Comparison of ENCODE assay signal across 10 mouse cellular contexts in the genomic region with DNA sequence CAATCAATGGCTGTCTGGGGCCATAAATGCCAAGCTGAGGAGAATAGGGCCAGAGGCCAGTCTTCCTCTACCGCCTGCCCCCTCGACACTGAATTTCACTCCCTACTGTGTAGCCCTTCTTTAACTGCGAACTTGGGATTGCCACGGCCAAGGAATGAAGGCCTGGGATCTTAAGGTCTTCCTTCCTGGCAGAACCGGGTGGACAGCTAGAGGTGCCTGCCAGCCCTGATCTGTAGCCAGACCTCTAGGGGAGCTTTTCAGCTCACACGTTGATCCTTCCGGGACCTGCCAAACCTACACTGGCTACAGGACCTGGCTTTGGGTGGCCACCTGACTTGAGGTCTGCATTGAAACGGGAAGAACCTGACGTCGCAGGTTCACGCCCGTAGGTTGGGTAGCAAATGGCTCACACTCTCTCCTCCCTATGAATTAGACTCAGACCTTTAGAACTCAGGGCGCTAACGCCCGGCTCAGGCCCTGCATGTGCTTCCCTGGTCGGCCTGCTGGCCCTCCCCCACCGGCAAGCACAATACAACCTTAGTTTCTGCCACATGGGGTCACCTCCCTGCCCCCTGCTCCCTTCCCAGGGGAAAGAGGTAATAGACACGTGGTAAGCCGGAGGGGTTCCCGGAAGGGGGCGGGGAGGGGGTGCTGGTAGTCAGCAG. TPM values are rescaled to one million over a fixed set of nuclear protein-coding genes. Genes with fewer than 3 reads are reported as not detected.
DNase-seq lines count a peak whose midpoint lies in the region; ATAC-seq and TF ChIP-seq lines count a peak whose summit lies in the region.
"Had no signal": no experiment of that assay in that cellular context is flagged by ENCODE, and none has a peak within 500 bp of the region (broad histone marks: within the 10 kb centered on the region; RNA-seq: fewer than 3 reads in every experiment).

No protein-coding gene starts in this region.

- H3K9me3 ChIP-seq in hindbrain, embryonic 11.5 days (ENCODE audit: control insufficient read depth, low read length): no peaks in the 10 kb centered on the region
- H3K9me3 ChIP-seq in midbrain, embryonic 11.5 days (ENCODE audit: control insufficient read depth, low read length): no peaks in the 10 kb centered on the region

- no peak for TF ChIP-seq CTCF in gastrocnemius, adult 2 months (IDR thresholded peaks at IDR 0.05)

- peak; percentile 28 for DNase-seq in gastrocnemius, adult 2 months
- no peak for DNase-seq in gastrocnemius, postnatal 10 days
- DNase-seq in MN1 (ENCODE audit: low spot score): peak; percentile 72
- peak; percentile 59 for DNase-seq in hindbrain, embryonic 11.5 days (ENCODE audit: low spot score)
- DNase-seq in midbrain, embryonic 11.5 days (ENCODE audit: low spot score, missing footprints): peak; percentile 96
- no peak for DNase-seq in right cerebral cortex, adult 18-20 months
- DNase-seq in layer of hippocampus, postnatal 14 days (ENCODE audit: low spot score in 2 of 2): no peak
- no peak for DNase-seq in urinary bladder, postnatal 14 days (ENCODE audit: low spot score)
- DNase-seq: adrenal gland, postnatal 14 days had no signal

- peak overlapping the region; percentile 72 for H3K4me2 ChIP-seq in hindbrain, embryonic 11.5 days (replicated peaks; ENCODE audit: low read depth, low read length)
- peak overlapping the region; percentile 80 for H3K4me2 ChIP-seq in midbrain, embryonic 11.5 days

- no peaks in the 10 kb centered on the region for H3K27me3 ChIP-seq in hindbrain, embryonic 11.5 days (ENCODE audit: control insufficient read depth, insufficient read depth, low read length)
- no peaks in the 10 kb centered on the region for H3K27me3 ChIP-seq in midbrain, embryonic 11.5 days (ENCODE audit: control insufficient read depth, insufficient read depth, low read length)

- H3K36me3 ChIP-seq in hindbrain, embryonic 11.5 days (ENCODE audit: control insufficient read depth, insufficient read depth, low read length): no peaks in the 10 kb centered on the region
- no peaks in the 10 kb centered on the region for H3K36me3 ChIP-seq in midbrain, embryonic 11.5 days (ENCODE audit: control insufficient read depth, insufficient read depth, low read length)

- H3K4me3 ChIP-seq in gastrocnemius, adult 2 months: peak overlapping the region; percentile 11
- H3K4me3 ChIP-seq in hindbrain, embryonic 11.5 days (ENCODE audit: low read depth, low read length): peak overlapping the region; percentile 45
- H3K4me3 ChIP-seq in midbrain, embryonic 11.5 days (ENCODE audit: low read depth, low read length): peak overlapping the region; percentile 61

- intact Hi-C loops in gastrocnemius, adult 2 months (cut with DNase I): no loop called here

- 1% methylated on average over 21 of the region's 21 CpGs for WGBS in hindbrain, embryonic 11.5 days
- under 1% methylated on average over 21 of the region's 21 CpGs for WGBS in midbrain, embryonic 11.5 days

- H3K27ac ChIP-seq in gastrocnemius, adult 2 months: no peak overlapping the region
- H3K27ac ChIP-seq in hindbrain, embryonic 11.5 days (ENCODE audit: low read depth, low read length): peak overlapping the region; percentile 87
- H3K27ac ChIP-seq in midbrain, embryonic 11.5 days (ENCODE audit: low read depth, low read length): peak overlapping the region; percentile 83
- H3K27ac ChIP-seq: macrophage had no signal

- H3K9ac ChIP-seq in hindbrain, embryonic 11.5 days (ENCODE audit: low read depth, low read length): peak overlapping the region; percentile 61
- peak overlapping the region; percentile 71 for H3K9ac ChIP-seq in midbrain, embryonic 11.5 days (ENCODE audit: low read length)

- peaks cover 21% of the 10 kb centered on the region; the same call in 1 of the 2 replicates for H3K4me1 ChIP-seq in hindbrain, embryonic 11.5 days (replicated peaks; ENCODE audit: control insufficient read depth, insufficient read depth, low read length)
- H3K4me1 ChIP-seq in midbrain, embryonic 11.5 days (ENCODE audit: control insufficient read depth, insufficient read depth, low read length): peaks cover 62% of the 10 kb centered on the region

- ATAC-seq in hindbrain, embryonic 11.5 days (ENCODE audit: low FRiP score): peak; percentile 41; the same call in 1 of the 2 replicates
- no peak for ATAC-seq in midbrain, embryonic 11.5 days (ENCODE audit: low FRiP score)

RNA-seq across cellular contexts. Expression of a gene that starts 1.3 kb away (rescaled TPM):
- under 1 TPM; 0.08 to 0.28 TPM for total RNA-seq in gastrocnemius, adult 2 months (2021)
- total RNA-seq in gastrocnemius, postnatal 10 days (2021): 1 to 10 TPM; 1.7 to 2.8 TPM
- 2.9 and 3.7 TPM in 2 replicates for polyA plus RNA-seq in hindbrain, embryonic 11.5 days (2014; fragmentation: Nextera tagmentation; extraction: Ambion mirVana)
- polyA plus RNA-seq in midbrain, embryonic 11.5 days (2014; fragmentation: Nextera tagmentation; extraction: Ambion mirVana): 4.7 and 5.6 TPM in 2 replicates
- not detected for total RNA-seq in layer of hippocampus, postnatal 14 days (2021)
- total RNA-seq: adrenal gland, postnatal 14 days had no signal
- polyA plus RNA-seq: macrophage had no signal

RNA-seq across cellular contexts. Expression of a gene that starts 16.6 kb away (rescaled TPM):
- 10 to 100 TPM; 10.8 to 11.6 TPM for total RNA-seq in gastrocnemius, adult 2 months (2021)
- total RNA-seq in gastrocnemius, postnatal 10 days (2021): 10 to 100 TPM; 16.7 to 17.5 TPM
- 34.9 and 38.1 TPM in 2 replicates for polyA plus RNA-seq in hindbrain, embryonic 11.5 days (2014; fragmentation: Nextera tagmentation; extraction: Ambion mirVana)
- polyA plus RNA-seq in midbrain, embryonic 11.5 days (2014; fragmentation: Nextera tagmentation; extraction: Ambion mirVana): 38.9 and 42.4 TPM in 2 replicates
- total RNA-seq in layer of hippocampus, postnatal 14 days (2021): 10 to 100 TPM; 57.9 to 65.2 TPM

RNA-seq across cellular contexts. Expression of a gene that starts 36.3 kb away (rescaled TPM):
- total RNA-seq in gastrocnemius, adult 2 months (2021): not detected
- not detected for total RNA-seq in gastrocnemius, postnatal 10 days (2021)
- polyA plus RNA-seq in hindbrain, embryonic 11.5 days (2014; fragmentation: Nextera tagmentation; extraction: Ambion mirVana): not detected in 2 replicates
- not detected in 2 replicates for polyA plus RNA-seq in midbrain, embryonic 11.5 days (2014; fragmentation: Nextera tagmentation; extraction: Ambion mirVana)
- total RNA-seq in layer of hippocampus, postnatal 14 days (2021): not detected
- total RNA-seq: adrenal gland, postnatal 14 days had no signal
- polyA plus RNA-seq: macrophage had no signal

RNA-seq across cellular contexts. Expression of a gene that starts 43.3 kb away (rescaled TPM):
- not detected for total RNA-seq in gastrocnemius, adult 2 months (2021)
- not detected for total RNA-seq in gastrocnemius, postnatal 10 days (2021)
- 1.4 and 1.8 TPM in 2 replicates for polyA plus RNA-seq in hindbrain, embryonic 11.5 days (2014; fragmentation: Nextera tagmentation; extraction: Ambion mirVana)
- 0.89 and 0.98 TPM in 2 replicates for polyA plus RNA-seq in midbrain, embryonic 11.5 days (2014; fragmentation: Nextera tagmentation; extraction: Ambion mirVana)
- total RNA-seq in layer of hippocampus, postnatal 14 days (2021): 1 to 10 TPM; 1.2 to 2.2 TPM
- total RNA-seq: adrenal gland, postnatal 14 days had no signal
- polyA plus RNA-seq: macrophage had no signal

RNA-seq across cellular contexts. Expression of a gene that starts 48.9 kb away (rescaled TPM):
- 10 to 100 TPM; 28.0 to 53.8 TPM for total RNA-seq in gastrocnemius, adult 2 months (2021)
- 100 to 1,000 TPM; 225 to 257 TPM for total RNA-seq in gastrocnemius, postnatal 10 days (2021)
- polyA plus RNA-seq in hindbrain, embryonic 11.5 days (2014; fragmentation: Nextera tagmentation; extraction: Ambion mirVana): 3,330 and 3,354 TPM in 2 replicates
- 4,130 and 4,246 TPM in 2 replicates for polyA plus RNA-seq in midbrain, embryonic 11.5 days (2014; fragmentation: Nextera tagmentation; extraction: Ambion mirVana)
- total RNA-seq in layer of hippocampus, postnatal 14 days (2021): 100 to 1,000 TPM; 153 to 159 TPM

Comparison
In these comparisons a context has a peak if more than half of its experiments do, and no peak if none do; other contexts are left out.
1. DNase-seq: peak in gastrocnemius, adult 2 months (single experiment), MN1 (single experiment), hindbrain, embryonic 11.5 days (single experiment) and midbrain, embryonic 11.5 days (single experiment); none in gastrocnemius, postnatal 10 days (single experiment), right cerebral cortex, adult 18-20 months (single experiment), layer of hippocampus, postnatal 14 days (0 of 2) and urinary bladder, postnatal 14 days (single experiment).
2. H3K4me3 ChIP-seq: peak in every context shown above with its lines; median percentile 61 in midbrain, embryonic 11.5 days; 45 in hindbrain, embryonic 11.5 days; 11 in gastrocnemius, adult 2 months.